9 mouse cellular contexts compared by ENCODE assay signal in the genomic region with DNA sequence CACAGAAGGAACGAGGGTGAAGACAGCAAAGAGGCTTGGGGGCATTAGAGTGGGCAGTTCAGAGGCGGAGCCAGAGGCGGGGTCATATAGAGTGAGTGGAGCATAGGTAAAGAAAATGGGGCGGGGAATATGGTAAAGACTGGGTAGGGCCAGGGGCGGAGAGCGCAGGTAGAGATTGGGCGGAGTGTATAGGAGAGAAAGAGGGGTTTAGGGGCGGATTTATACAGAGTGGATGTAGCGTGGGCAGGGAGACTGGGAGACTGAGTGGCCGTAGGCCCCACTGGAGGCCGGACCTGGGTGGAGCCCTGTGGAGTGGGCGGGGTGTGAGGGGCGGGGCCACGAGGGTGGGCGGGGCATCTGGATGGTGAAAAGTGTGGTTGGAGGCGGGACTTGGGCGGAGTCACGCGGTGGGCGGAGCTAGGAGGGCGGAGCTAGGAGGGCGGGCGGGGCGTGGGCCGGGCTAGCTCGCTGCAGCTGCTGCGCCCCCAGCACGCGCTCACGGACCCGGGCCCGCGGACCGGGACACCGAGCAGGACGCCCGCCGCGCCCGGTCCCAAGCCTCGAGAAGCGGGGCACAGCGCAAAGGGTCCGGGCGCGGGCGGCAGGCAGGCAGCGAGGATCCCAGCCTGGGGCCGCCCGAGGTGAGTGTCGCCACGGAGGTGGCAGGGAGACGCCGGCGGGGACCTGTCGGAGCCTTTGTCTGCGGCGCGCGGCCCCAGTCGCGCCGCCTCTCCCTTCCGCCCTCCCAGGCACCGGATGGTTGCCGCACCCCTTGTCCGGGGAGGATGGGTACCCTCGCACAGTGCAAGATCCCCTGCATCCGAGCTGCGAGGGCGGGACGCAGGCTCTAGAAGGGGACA. TPM values are rescaled to one million over a fixed set of nuclear protein-coding genes. Genes with fewer than 3 reads are reported as not detected.
DNase-seq lines count a peak whose midpoint lies in the region; ATAC-seq and TF ChIP-seq lines count a peak whose summit lies in the region.
"Had no signal": no experiment of that assay in that cellular context is flagged by ENCODE, and none has a peak within 500 bp of the region (broad histone marks: within the 10 kb centered on the region; RNA-seq: fewer than 3 reads in every experiment).

No protein-coding gene starts in this region.

- peaks cover 5% of the 10 kb centered on the region for H3K27me3 ChIP-seq in heart, adult 2 months (ENCODE audit: control insufficient read depth, insufficient read depth, low read length)
- peaks cover 23% of the 10 kb centered on the region for H3K27me3 ChIP-seq in Patski
- peaks cover 60% of the 10 kb centered on the region for H3K27me3 ChIP-seq in heart, embryonic 15.5 days
- peaks cover 74% of the 10 kb centered on the region for H3K27me3 ChIP-seq in liver, embryonic 12.5 days (replicated peaks)
- H3K27me3 ChIP-seq in neural tube, embryonic 13.5 days = peaks cover 15% of the 10 kb centered on the region

- TF ChIP-seq POLR2A in heart, adult 2 months (IDR thresholded peaks at IDR 0.05; ENCODE audit: insufficient read depth, low read depth, low read length) = no peak

- DNase-seq in heart, adult 2 months = no peak
- DNase-seq in heart, adult 8-10 months (ENCODE audit: low spot score) = no peak
- DNase-seq in Patski (ENCODE audit: low read depth, low spot score) (no peak), adipocyte (ENCODE audit: low spot score) (no peak)

- no peak overlapping the region for H3K27ac ChIP-seq in heart, adult 2 months
- H3K27ac ChIP-seq in heart, embryonic 15.5 days = no peak overlapping the region
- H3K27ac ChIP-seq in liver, embryonic 12.5 days = no peak overlapping the region
- no peak overlapping the region for H3K27ac ChIP-seq in neural tube, embryonic 13.5 days (replicated peaks)

- H3K9ac ChIP-seq in heart, adult 2 months (ENCODE audit: low read depth, low read length) = 0 out of 2 replicates have a peak overlapping the region, but pooled peaks have one; percentile 9
- peak overlapping the region; percentile 45 for H3K9ac ChIP-seq in heart, embryonic 15.5 days
- no peak overlapping the region; the same call in 1 of the 2 replicates for H3K9ac ChIP-seq in liver, embryonic 12.5 days
- peak overlapping the region; percentile 93 for H3K9ac ChIP-seq in neural tube, embryonic 13.5 days

- under 1% methylated on average over 59 of the region's 72 CpGs for WGBS in heart, adult 2 months
- WGBS in heart, embryonic 15.5 days = 1% methylated on average over 66 of the region's 72 CpGs
- 1% methylated on average over 62 of the region's 72 CpGs for WGBS in liver, embryonic 12.5 days (ENCODE audit: insufficient replicate concordance)
- under 1% methylated on average over 71 of the region's 72 CpGs for WGBS in neural tube, embryonic 13.5 days

- intact Hi-C loops in heart, adult 2 months (cut with DNase I) = no loop called here

- POLR2A ChIA-PET in Patski (lab: Charles Lee) = no interaction called here

- no peaks in the 10 kb centered on the region for H3K79me2 ChIP-seq in heart, adult 2 months (replicated peaks; ENCODE audit: control insufficient read depth, insufficient read depth, low read length)

- no peaks in the 10 kb centered on the region for H3K9me3 ChIP-seq in heart, embryonic 15.5 days (replicated peaks)
- no peaks in the 10 kb centered on the region for H3K9me3 ChIP-seq in liver, embryonic 12.5 days (replicated peaks)
- H3K9me3 ChIP-seq in neural tube, embryonic 13.5 days = no peaks in the 10 kb centered on the region

- ATAC-seq in Patski = peak; percentile 5
- ATAC-seq in common myeloid progenitor, adult 5-6 weeks (replicated peaks; ENCODE audit: low read depth, poor library complexity, severe bottlenecking) = peak; percentile 70
- peak; percentile 71 for ATAC-seq in heart, embryonic 15.5 days (replicated peaks; ENCODE audit: insufficient number of reproducible peaks, insufficient read depth, low FRiP score, low read depth)
- ATAC-seq in liver, embryonic 12.5 days = peak; percentile 68
- peak; percentile 87 for ATAC-seq in neural tube, embryonic 13.5 days (ENCODE audit: low read depth)

- CTCF ChIA-PET in Patski (lab: Charles Lee) = no interaction called here

- no peak for TF ChIP-seq EP300 in heart, adult 2 months (IDR thresholded peaks at IDR 0.05; ENCODE audit: insufficient read depth, low read depth, low read length)

- in situ Hi-C loops in Patski (cut with MboI; ENCODE audit: low pct_unique_long_range_greater_than_20kb) = no loop called here

- no peak for TF ChIP-seq CTCF in heart, adult 2 months (IDR thresholded peaks at IDR 0.05)
- TF ChIP-seq CTCF in Patski (IDR thresholded peaks at IDR 0.05) = no peak

- H3K36me3 ChIP-seq in heart, adult 2 months (ENCODE audit: control insufficient read depth, insufficient read depth, low read length) = no peaks in the 10 kb centered on the region
- H3K36me3 ChIP-seq in heart, embryonic 15.5 days = no peaks in the 10 kb centered on the region
- H3K36me3 ChIP-seq in liver, embryonic 12.5 days = no peaks in the 10 kb centered on the region
- H3K36me3 ChIP-seq in neural tube, embryonic 13.5 days = peaks cover 13% of the 10 kb centered on the region

- no peaks in the 10 kb centered on the region for H3K4me1 ChIP-seq in heart, adult 2 months (ENCODE audit: control insufficient read depth, insufficient read depth, low read length)
- peaks cover 12% of the 10 kb centered on the region for H3K4me1 ChIP-seq in heart, embryonic 15.5 days (replicated peaks)
- H3K4me1 ChIP-seq in liver, embryonic 12.5 days = peaks cover 17% of the 10 kb centered on the region
- peaks cover 24% of the 10 kb centered on the region for H3K4me1 ChIP-seq in neural tube, embryonic 13.5 days (replicated peaks)

- peak overlapping the region; percentile 95 for H3K4me2 ChIP-seq in heart, embryonic 15.5 days
- peak overlapping the region; percentile 83 for H3K4me2 ChIP-seq in liver, embryonic 12.5 days
- H3K4me2 ChIP-seq in neural tube, embryonic 13.5 days = peak overlapping the region; percentile 88

- peak overlapping the region; percentile 46 for H3K4me3 ChIP-seq in heart, adult 2 months
- peak overlapping the region; percentile 56 for H3K4me3 ChIP-seq in heart, embryonic 15.5 days
- H3K4me3 ChIP-seq in liver, embryonic 12.5 days = peak overlapping the region; percentile 57
- peak overlapping the region; percentile 79 for H3K4me3 ChIP-seq in neural tube, embryonic 13.5 days

RNA-seq across cellular contexts. Expression of gene Slc29a4, which starts 9.6 kb away (rescaled TPM):
- under 1 TPM; 0.27 to 0.31 TPM for total RNA-seq in heart, adult 2 months (2021)
- polyA plus RNA-seq in heart, adult 2 months (2012; rRNA removed) = 0.70 and 0.73 TPM in 2 replicates
- under 1 TPM; 0.22 to 0.40 (median 0.27) TPM for total RNA-seq in heart, adult 8-10 months (2022)
- 0.05 TPM for polyA plus RNA-seq in Patski (2021)
- not detected in 2 replicates for total RNA-seq in common myeloid progenitor, adult 5-6 weeks (2017)
- 1.1 and 1.9 TPM in 2 replicates for polyA plus RNA-seq in heart, embryonic 15.5 days (2015; fragmentation: Nextera tagmentation; extraction: Ambion mirVana)
- polyA plus RNA-seq in liver, embryonic 12.5 days (2016; fragmentation: Nextera tagmentation; extraction: Ambion mirVana) = 0.38 and 0.72 TPM in 2 replicates
- 79.8 and 82.1 TPM in 2 replicates for polyA plus RNA-seq in neural tube, embryonic 13.5 days (2015; fragmentation: Nextera tagmentation; extraction: Ambion mirVana)
- total RNA-seq: CH12.LX had no signal

Comparison
In these comparisons a context has a peak if more than half of its experiments do, and no peak if none do; other contexts are left out.
1. ATAC-seq: peak in every context shown above with its lines; median percentile 87 in neural tube, embryonic 13.5 days; 71 in heart, embryonic 15.5 days; 70 in common myeloid progenitor, adult 5-6 weeks; 68 in liver, embryonic 12.5 days; 5 in Patski.
2. RNA of gene Slc29a4, which starts 9.6 kb away (polyA plus RNA-seq): 79.8 to 82.1 TPM in neural tube, embryonic 13.5 days; 1.1 to 1.9 TPM in heart, embryonic 15.5 days, 0.70 to 0.73 TPM in heart, adult 2 months, 0.38 to 0.72 TPM in liver, embryonic 12.5 days and 0.05 TPM in Patski (single experiment); every median in the first group is over 10 times any median in the second.
3. Peak in every context shown above with its lines, with median percentiles within 50 percentile points of each other: H3K4me3 ChIP-seq and H3K4me2 ChIP-seq.